In genomic region chr11:78177437-78177836, GRCm38 (mm10) we compare ENCODE assay signal across 9 mouse cellular contexts. TPM values are rescaled to one million over a fixed set of nuclear protein-coding genes. Genes with fewer than 3 reads are reported as not detected.
DNase-seq lines count a peak whose midpoint lies in the region; ATAC-seq and TF ChIP-seq lines count a peak whose summit lies in the region.
"Had no signal": no experiment of that assay in that cellular context is flagged by ENCODE, and none has a peak within 500 bp of the region (broad histone marks: within the 10 kb centered on the region; RNA-seq: fewer than 3 reads in every experiment).

No protein-coding gene starts in this region.

- H3K27me3 ChIP-seq in cerebellum, adult 2 months (ENCODE audit: control insufficient read depth, insufficient read depth, low read length): no peaks in the 10 kb centered on the region
- no peaks in the 10 kb centered on the region for H3K27me3 ChIP-seq in heart, postnatal 0 days (ENCODE audit: control insufficient read depth, insufficient read depth, low read length)
- no peaks in the 10 kb centered on the region for H3K27me3 ChIP-seq in limb, embryonic 14.5 days (ENCODE audit: control insufficient read depth, insufficient read depth, low read length)
- no peaks in the 10 kb centered on the region for H3K27me3 ChIP-seq in midbrain, embryonic 14.5 days (ENCODE audit: control insufficient read depth, insufficient read depth, low read length)

- peak overlapping the region; percentile 43 for H3K9ac ChIP-seq in heart, postnatal 0 days (replicated peaks; ENCODE audit: low read depth, low read length)
- peak overlapping the region; percentile 40; the same call in 1 of the 2 replicates for H3K9ac ChIP-seq in limb, embryonic 14.5 days (ENCODE audit: low read depth, low read length, severe bottlenecking)
- no peak overlapping the region for H3K9ac ChIP-seq in midbrain, embryonic 14.5 days (replicated peaks; ENCODE audit: low read length)

- no peak for TF ChIP-seq POLR2A in cerebellum, adult 2 months (IDR thresholded peaks at IDR 0.05; ENCODE audit: borderline replicate concordance, insufficient read depth, low read length)
- no peak for TF ChIP-seq POLR2A in bone marrow macrophage, adult 2 months (IDR thresholded peaks at IDR 0.05; ENCODE audit: borderline replicate concordance, low read depth, low read length)
- no peak for TF ChIP-seq POLR2A in limb, embryonic 14.5 days (IDR thresholded peaks at IDR 0.05; ENCODE audit: borderline replicate concordance, extremely low read depth, insufficient read depth, insufficient read length)

- TF ChIP-seq CTCF in cerebellum, adult 2 months (IDR thresholded peaks at IDR 0.05; ENCODE audit: borderline replicate concordance, insufficient read depth, low read depth, low read length): no peak
- TF ChIP-seq CTCF in bone marrow macrophage, adult 2 months (IDR thresholded peaks at IDR 0.05; ENCODE audit: low read depth, low read length): no peak
- TF ChIP-seq CTCF in heart, postnatal 0 days (IDR thresholded peaks at IDR 0.05; ENCODE audit: low read depth): no peak

- no peak overlapping the region for H3K27ac ChIP-seq in cerebellum, adult 2 months (ENCODE audit: insufficient read depth, low read length)
- 0 out of 2 replicates have a peak overlapping the region, but pooled peaks have one; percentile 4 for H3K27ac ChIP-seq in bone marrow macrophage, adult 2 months (ENCODE audit: insufficient read depth, low read depth, low read length)
- peak overlapping the region; percentile 90 for H3K27ac ChIP-seq in heart, postnatal 0 days (ENCODE audit: low read depth)
- 0 out of 2 replicates have a peak overlapping the region, but pooled peaks have one; percentile 48 for H3K27ac ChIP-seq in limb, embryonic 14.5 days (replicated peaks; ENCODE audit: low read depth, low read length)
- H3K27ac ChIP-seq in midbrain, embryonic 14.5 days (replicated peaks; ENCODE audit: low read depth, low read length): no peak overlapping the region

- peaks cover 5% of the 10 kb centered on the region for H3K4me1 ChIP-seq in cerebellum, adult 2 months (ENCODE audit: control insufficient read depth, insufficient read depth, low read length)
- peaks cover 13% of the 10 kb centered on the region for H3K4me1 ChIP-seq in bone marrow macrophage, adult 2 months (ENCODE audit: control insufficient read depth, insufficient read depth, low read length)
- peaks cover 13% of the 10 kb centered on the region for H3K4me1 ChIP-seq in heart, postnatal 0 days (ENCODE audit: control insufficient read depth, insufficient read depth)
- peaks cover 36% of the 10 kb centered on the region for H3K4me1 ChIP-seq in limb, embryonic 14.5 days (ENCODE audit: control insufficient read depth, insufficient read depth, low read length)
- H3K4me1 ChIP-seq in midbrain, embryonic 14.5 days (ENCODE audit: control insufficient read depth, insufficient read depth, low read length): peaks cover 28% of the 10 kb centered on the region

- WGBS in cerebellum, adult 2 months: 4% methylated on average over 10 of the region's 10 CpGs
- WGBS in heart, postnatal 0 days: under 1% methylated on average over 10 of the region's 10 CpGs
- 1% methylated on average over 10 of the region's 10 CpGs for WGBS in limb, embryonic 14.5 days
- 4% methylated on average over 10 of the region's 10 CpGs for WGBS in midbrain, embryonic 14.5 days

- TF ChIP-seq EP300 in heart, postnatal 0 days (IDR thresholded peaks at IDR 0.05; ENCODE audit: low read depth): no peak

- DNase-seq in cerebellum, adult 2 months: no peak
- DNase-seq in cerebellum, postnatal 4 days (ENCODE audit: low spot score in 2 of 2): no peak
- no peak for DNase-seq in heart, postnatal 0 days (ENCODE audit: low spot score)
- DNase-seq in limb, embryonic 14.5 days (ENCODE audit: low spot score): no peak
- no peak for DNase-seq in midbrain, embryonic 14.5 days
- no peak for DNase-seq in frontal cortex, postnatal 36 days (ENCODE audit: low spot score in 2 of 2)
- no peak for DNase-seq in T-cell, adult 2 months (ENCODE audit: low spot score)

- ATAC-seq in heart, postnatal 0 days (ENCODE audit: insufficient read depth, low read depth): no peak; the same call in 1 of the 2 replicates
- ATAC-seq in limb, embryonic 14.5 days (ENCODE audit: low FRiP score, low read depth): no peak
- ATAC-seq in midbrain, embryonic 14.5 days (ENCODE audit: low FRiP score, low TSS enrichment): no peak

- H3K4me2 ChIP-seq in heart, postnatal 0 days (ENCODE audit: low read depth, low read length): peak overlapping the region; percentile 96
- H3K4me2 ChIP-seq in limb, embryonic 14.5 days (replicated peaks; ENCODE audit: low read depth, low read length, severe bottlenecking): peak overlapping the region; percentile 97
- H3K4me2 ChIP-seq in midbrain, embryonic 14.5 days (ENCODE audit: low read length): peak overlapping the region; percentile 70

- H3K9me3 ChIP-seq in heart, postnatal 0 days (replicated peaks; ENCODE audit: control insufficient read depth, low read length): no peaks in the 10 kb centered on the region
- no peaks in the 10 kb centered on the region for H3K9me3 ChIP-seq in limb, embryonic 14.5 days (ENCODE audit: control insufficient read depth, low read length)
- no peaks in the 10 kb centered on the region for H3K9me3 ChIP-seq in midbrain, embryonic 14.5 days (ENCODE audit: control insufficient read depth, low read length)

- peaks cover 29% of the 10 kb centered on the region for H3K36me3 ChIP-seq in heart, postnatal 0 days (replicated peaks; ENCODE audit: control insufficient read depth, insufficient read depth, low read length)
- peaks cover 34% of the 10 kb centered on the region for H3K36me3 ChIP-seq in limb, embryonic 14.5 days (ENCODE audit: control insufficient read depth, insufficient read depth, low read length)
- H3K36me3 ChIP-seq in midbrain, embryonic 14.5 days (ENCODE audit: control insufficient read depth, insufficient read depth, low read length): peaks cover 36% of the 10 kb centered on the region

- H3K4me3 ChIP-seq in cerebellum, adult 2 months (replicated peaks; ENCODE audit: insufficient read depth, low read depth, low read length): peak overlapping the region; percentile 49
- H3K4me3 ChIP-seq in bone marrow macrophage, adult 2 months (ENCODE audit: insufficient read depth, low read length): peak overlapping the region; percentile 78
- H3K4me3 ChIP-seq in heart, postnatal 0 days (ENCODE audit: low read depth, low read length): peak overlapping the region; percentile 63
- peak overlapping the region; percentile 46 for H3K4me3 ChIP-seq in limb, embryonic 14.5 days (replicated peaks; ENCODE audit: low read length)
- H3K4me3 ChIP-seq in midbrain, embryonic 14.5 days (replicated peaks; ENCODE audit: low read depth, low read length): peak overlapping the region; percentile 37; the same call in 1 of the 2 replicates

RNA-seq across cellular contexts. Expression of gene Tlcd1, which starts 0.9 kb away (rescaled TPM):
- polyA plus RNA-seq in cerebellum, adult 2 months (2012; rRNA removed): 147 and 158 TPM in 2 replicates
- polyA plus RNA-seq in bone marrow macrophage, adult 2 months (2012; ENCODE audit: insufficient read depth, insufficient read length, missing spikeins): 2.2 and 2.5 TPM in 2 replicates
- total RNA-seq in heart, postnatal 0 days (2014; rRNA removed; ENCODE audit: low replicate concordance): 19.9 and 24.1 TPM in 2 replicates
- 15.1 and 16.8 TPM in 2 replicates for polyA plus RNA-seq in heart, postnatal 0 days (2015; fragmentation: Nextera tagmentation; extraction: Ambion mirVana)
- 43.3 and 48.4 TPM in 2 replicates for polyA plus RNA-seq in limb, embryonic 14.5 days (2012; rRNA removed)
- polyA plus RNA-seq in limb, embryonic 14.5 days (2014; fragmentation: Nextera tagmentation; extraction: Ambion mirVana): 19.4 and 21.4 TPM in 2 replicates
- polyA plus RNA-seq in midbrain, embryonic 14.5 days (2014; fragmentation: Nextera tagmentation; extraction: Ambion mirVana): 6.4 and 6.9 TPM in 2 replicates

RNA-seq across cellular contexts. Expression of gene Nek8, which starts 1.0 kb away (rescaled TPM):
- 4.8 and 5.8 TPM in 2 replicates for polyA plus RNA-seq in cerebellum, adult 2 months (2012; rRNA removed)
- 4.8 and 5.2 TPM in 2 replicates for polyA plus RNA-seq in bone marrow macrophage, adult 2 months (2012; ENCODE audit: insufficient read depth, insufficient read length, missing spikeins)
- 24.6 and 27.2 TPM in 2 replicates for total RNA-seq in heart, postnatal 0 days (2014; rRNA removed; ENCODE audit: low replicate concordance)
- polyA plus RNA-seq in heart, postnatal 0 days (2015; fragmentation: Nextera tagmentation; extraction: Ambion mirVana): 8.1 and 9.1 TPM in 2 replicates
- 38.3 and 46.4 TPM in 2 replicates for polyA plus RNA-seq in limb, embryonic 14.5 days (2012; rRNA removed)
- 11.9 and 17.2 TPM in 2 replicates for polyA plus RNA-seq in limb, embryonic 14.5 days (2014; fragmentation: Nextera tagmentation; extraction: Ambion mirVana)
- 3.9 and 4.2 TPM in 2 replicates for polyA plus RNA-seq in midbrain, embryonic 14.5 days (2014; fragmentation: Nextera tagmentation; extraction: Ambion mirVana)

RNA-seq across cellular contexts. Expression of gene Rpl23a, which starts 5.9 kb away (rescaled TPM):
- 1,121 and 1,182 TPM in 2 replicates for polyA plus RNA-seq in cerebellum, adult 2 months (2012; rRNA removed)
- polyA plus RNA-seq in bone marrow macrophage, adult 2 months (2012; ENCODE audit: insufficient read depth, insufficient read length, missing spikeins): 867 and 1,013 TPM in 2 replicates
- 473 and 508 TPM in 2 replicates for total RNA-seq in heart, postnatal 0 days (2014; rRNA removed; ENCODE audit: low replicate concordance)
- polyA plus RNA-seq in heart, postnatal 0 days (2015; fragmentation: Nextera tagmentation; extraction: Ambion mirVana): 719 and 776 TPM in 2 replicates
- 1,666 and 3,231 TPM in 2 replicates for polyA plus RNA-seq in limb, embryonic 14.5 days (2012; rRNA removed)
- 1,710 and 1,819 TPM in 2 replicates for polyA plus RNA-seq in limb, embryonic 14.5 days (2014; fragmentation: Nextera tagmentation; extraction: Ambion mirVana)
- polyA plus RNA-seq in midbrain, embryonic 14.5 days (2014; fragmentation: Nextera tagmentation; extraction: Ambion mirVana): 977 and 1,164 TPM in 2 replicates

RNA-seq across cellular contexts. Expression of gene Rab34, which starts 10.8 kb away (rescaled TPM):
- polyA plus RNA-seq in cerebellum, adult 2 months (2012; rRNA removed): 36.6 and 38.1 TPM in 2 replicates
- polyA plus RNA-seq in bone marrow macrophage, adult 2 months (2012; ENCODE audit: insufficient read depth, insufficient read length, missing spikeins): 28.8 and 30.5 TPM in 2 replicates
- 55.1 and 57.5 TPM in 2 replicates for total RNA-seq in heart, postnatal 0 days (2014; rRNA removed; ENCODE audit: low replicate concordance)
- 37.1 and 39.7 TPM in 2 replicates for polyA plus RNA-seq in heart, postnatal 0 days (2015; fragmentation: Nextera tagmentation; extraction: Ambion mirVana)
- polyA plus RNA-seq in limb, embryonic 14.5 days (2012; rRNA removed): 163 and 228 TPM in 2 replicates
- polyA plus RNA-seq in limb, embryonic 14.5 days (2014; fragmentation: Nextera tagmentation; extraction: Ambion mirVana): 171 and 181 TPM in 2 replicates
- 51.7 and 53.3 TPM in 2 replicates for polyA plus RNA-seq in midbrain, embryonic 14.5 days (2014; fragmentation: Nextera tagmentation; extraction: Ambion mirVana)
- total RNA-seq: neutrophil, adult 5-6 weeks had no signal

RNA-seq across cellular contexts. Expression of gene Traf4, which starts 12.0 kb away (rescaled TPM):
- polyA plus RNA-seq in cerebellum, adult 2 months (2012; rRNA removed): 21.6 and 22.3 TPM in 2 replicates
- 0.68 TPM in 1 of 2 replicates, not detected in the other for polyA plus RNA-seq in bone marrow macrophage, adult 2 months (2012; ENCODE audit: insufficient read depth, insufficient read length, missing spikeins)
- total RNA-seq in heart, postnatal 0 days (2014; rRNA removed; ENCODE audit: low replicate concordance): 25.1 and 42.6 TPM in 2 replicates
- 21.2 and 22.9 TPM in 2 replicates for polyA plus RNA-seq in heart, postnatal 0 days (2015; fragmentation: Nextera tagmentation; extraction: Ambion mirVana)
- polyA plus RNA-seq in limb, embryonic 14.5 days (2012; rRNA removed): 159 and 212 TPM in 2 replicates
- polyA plus RNA-seq in limb, embryonic 14.5 days (2014; fragmentation: Nextera tagmentation; extraction: Ambion mirVana): 59.0 and 67.7 TPM in 2 replicates
- polyA plus RNA-seq in midbrain, embryonic 14.5 days (2014; fragmentation: Nextera tagmentation; extraction: Ambion mirVana): 68.4 and 103 TPM in 2 replicates

Comparison
In these comparisons a context has a peak if more than half of its experiments do, and no peak if none do; other contexts are left out.
1. H3K27ac ChIP-seq: peak in bone marrow macrophage, adult 2 months (single experiment), heart, postnatal 0 days (single experiment) and limb, embryonic 14.5 days (single experiment); none in cerebellum, adult 2 months (single experiment) and midbrain, embryonic 14.5 days (single experiment).
2. Peak in every context shown above with its lines, with median percentiles within 50 percentile points of each other: H3K4me3 ChIP-seq and H3K4me2 ChIP-seq.